Mouse (Mus musculus): ENCODE data around the gene Lypd6b. TPM values are rescaled to one million over a fixed set of nuclear protein-coding genes. Genes with fewer than 3 reads are reported as not detected.

Gene Lypd6b
- total RNA-seq, 2 experiments from 2014 or later, result 0.14 TPM; not detected in 1

DNA sequence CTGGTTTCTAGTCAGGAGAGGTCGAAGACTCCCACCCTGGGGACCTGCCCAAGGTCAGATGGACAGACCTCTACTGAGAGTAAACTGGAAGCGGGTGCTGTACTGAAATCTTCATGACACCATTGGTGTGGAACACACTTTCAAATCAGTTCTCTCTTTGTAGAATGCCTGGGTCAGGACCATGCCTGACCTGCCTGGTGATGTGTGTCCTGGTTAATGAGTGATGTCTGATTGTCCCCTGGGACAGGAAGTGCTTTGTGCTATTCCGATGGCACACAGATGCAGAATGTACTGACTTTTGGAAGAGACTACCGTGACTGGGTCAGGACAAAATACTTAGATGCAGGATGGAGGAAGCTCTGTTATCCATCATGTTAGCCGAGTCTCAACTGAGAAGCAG lies 17.0 kb upstream of the Lypd6b start:
- DNase-seq, result no peak

- no peak for DNase-seq
These were observed 16.3 kb upstream of the Lypd6b start for GRCm38 (mm10) chr2:49771172-49771571.

DNA sequence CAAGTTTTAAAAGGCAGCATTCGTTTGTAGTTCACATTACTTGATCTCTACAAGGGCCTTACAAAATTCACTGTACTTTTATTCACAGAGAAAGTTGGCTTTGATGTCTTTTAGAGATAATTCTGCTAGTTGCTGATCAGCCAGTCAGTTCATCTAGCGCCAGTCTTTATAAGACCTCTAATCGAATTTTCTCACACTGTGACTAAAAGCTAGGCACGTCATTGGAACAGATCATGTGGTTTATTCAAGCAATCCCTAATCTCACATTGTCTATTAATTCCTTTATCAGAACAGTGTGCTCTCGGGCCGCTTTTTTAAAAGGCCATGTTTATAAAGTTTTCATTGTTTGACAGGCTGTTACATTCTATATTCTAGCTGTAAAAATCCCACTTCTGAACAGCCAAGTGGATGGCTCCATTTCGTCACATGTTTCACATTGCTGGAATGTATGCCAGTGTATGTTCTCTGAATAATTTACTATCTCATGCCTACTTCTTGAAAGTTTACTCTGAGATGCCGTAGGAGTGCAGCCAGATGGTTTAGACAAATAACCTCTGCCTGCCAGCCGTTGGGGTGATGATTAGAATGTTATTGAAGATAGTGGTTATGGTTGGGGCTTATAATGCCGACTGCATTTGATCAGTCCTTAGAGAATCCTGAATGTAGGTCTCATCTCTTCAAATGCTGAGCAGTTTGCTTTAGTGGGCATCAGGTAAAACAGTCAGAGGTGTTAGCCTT lies 14.1 kb upstream of the Lypd6b start:
- no peak for DNase-seq

DNA sequence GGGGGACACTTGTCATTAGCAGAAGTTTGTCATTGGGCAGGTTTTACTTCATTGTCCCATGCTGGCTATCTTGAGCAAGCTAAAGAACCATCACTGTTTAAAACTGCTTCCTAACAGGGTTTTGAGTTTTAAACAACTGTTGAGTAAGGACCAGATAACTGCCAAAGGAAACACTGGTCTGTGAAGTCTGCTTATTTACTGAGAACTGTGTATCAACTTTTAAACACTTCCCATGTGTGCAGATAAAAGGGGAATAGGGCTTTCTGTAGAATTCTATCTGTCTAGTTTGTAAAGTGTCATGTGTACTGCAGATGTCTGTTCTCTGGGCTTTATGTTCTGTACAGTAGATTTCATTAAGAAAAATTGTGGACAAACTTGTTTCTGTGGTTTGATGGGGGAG lies 13.3 kb upstream of the Lypd6b start:
- no peak for DNase-seq

GRCm38 (mm10) chr2:49775187-49775586 lies 12.3 kb upstream of the Lypd6b start:
- no peak for DNase-seq

GRCm38 (mm10) chr2:49775735-49776134 lies 11.8 kb upstream of the Lypd6b start:
- no peak for DNase-seq

DNA sequence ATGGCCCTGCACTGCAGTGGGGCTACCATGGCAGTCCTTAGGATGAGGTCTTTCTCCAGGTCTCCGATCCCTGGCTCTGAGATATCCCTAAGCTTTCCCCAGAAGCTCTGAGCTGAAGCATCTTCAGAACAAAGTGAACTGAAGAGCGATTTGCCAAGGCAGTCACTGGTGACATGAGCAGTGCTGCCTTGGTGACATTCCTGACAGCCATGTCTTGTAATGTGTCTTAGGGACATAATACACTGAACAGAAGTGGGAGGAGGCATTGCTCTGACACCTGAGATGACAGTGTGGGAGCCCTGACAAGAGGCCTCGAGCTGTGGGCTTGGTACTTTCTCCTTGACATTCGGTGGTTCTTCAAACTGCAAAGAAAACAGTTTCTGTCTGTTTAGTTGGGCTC lies 11.1 kb upstream of the Lypd6b start:
- DNase-seq, result no peak

- DNase-seq, result no peak
These were observed 547 bp downstream of the Lypd6b start for GRCm38 (mm10) chr2:49788051-49788418.

DNA sequence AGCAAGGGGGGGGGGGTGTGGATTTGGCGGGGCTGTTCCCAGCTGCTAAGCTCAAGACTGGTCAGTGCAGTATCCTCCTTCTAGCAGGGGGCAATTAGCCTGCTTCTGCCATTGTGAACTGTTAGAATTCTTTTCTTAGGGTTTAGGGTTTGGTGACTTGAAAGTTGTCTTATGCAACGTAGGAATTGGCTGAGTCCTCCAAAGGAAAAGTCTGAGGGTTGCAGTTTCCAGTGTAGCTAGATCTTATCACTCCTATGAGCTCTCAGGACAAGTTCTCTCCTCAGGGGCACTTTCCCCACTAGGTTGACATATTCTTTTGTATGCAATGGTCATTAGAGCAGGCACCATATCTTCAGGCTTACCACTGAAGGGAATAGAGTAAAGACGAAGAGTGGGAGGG lies 1.2 kb downstream of the Lypd6b start:
- DNase-seq, result no peak

GRCm38 (mm10) chr2:49789078-49789477 lies 1.6 kb downstream of the Lypd6b start:
- no peak for DNase-seq

- DNase-seq, result no peak
These were observed 2.0 kb downstream of the Lypd6b start for GRCm38 (mm10) chr2:49789504-49789903.

DNA sequence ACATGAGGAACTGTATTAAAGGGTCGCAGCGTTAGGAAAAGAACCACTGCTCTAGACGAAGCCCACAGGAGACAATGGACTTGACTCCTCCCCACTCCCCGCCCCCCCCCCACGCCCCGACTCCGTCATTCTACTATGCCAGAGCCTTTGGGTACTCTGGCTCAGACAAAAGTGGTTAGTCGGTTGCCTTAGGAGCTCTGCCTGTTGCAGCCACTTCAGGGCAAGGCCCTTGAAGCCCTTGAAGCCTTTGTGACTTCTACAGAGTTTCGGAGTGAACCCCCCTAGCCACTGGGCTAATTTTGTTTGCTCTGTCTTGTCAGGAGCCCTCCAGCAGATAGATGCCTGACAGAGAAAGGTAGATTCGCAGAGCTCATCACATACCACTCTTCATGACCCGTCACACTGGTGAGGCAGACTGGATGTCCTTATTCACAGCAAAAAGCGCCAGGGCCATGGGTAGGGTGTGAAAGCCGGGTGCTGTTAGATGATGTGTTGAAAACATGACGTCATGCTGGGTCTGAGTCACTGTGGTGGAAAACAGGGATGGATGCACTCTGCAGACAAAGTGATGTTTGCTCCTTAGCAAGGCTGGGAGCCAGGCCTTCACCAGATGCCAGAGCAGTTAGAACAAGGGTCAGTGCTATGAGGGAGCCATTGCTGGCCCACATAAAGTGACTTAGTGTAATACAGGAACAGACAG lies 10.1 kb downstream of the Lypd6b start:
- no peak for DNase-seq

DNA sequence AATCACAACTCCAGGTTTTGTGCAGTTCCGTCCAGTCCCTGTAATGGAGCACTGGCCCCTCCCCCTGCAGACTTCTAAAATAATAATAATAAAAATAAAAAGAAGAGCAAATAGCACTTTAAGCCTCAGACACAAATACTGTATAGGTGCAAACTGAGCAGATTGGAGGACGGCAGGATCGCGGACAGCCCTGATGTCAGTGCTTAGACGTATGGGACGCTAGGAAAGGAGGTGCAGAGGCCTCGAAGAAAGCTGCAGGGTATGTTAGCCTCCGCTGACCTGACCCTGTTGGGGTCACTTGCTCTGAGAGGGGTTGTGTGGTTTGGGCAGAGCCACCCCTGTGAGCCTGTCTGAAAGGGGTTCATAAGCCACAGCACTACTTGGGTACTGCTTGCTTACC lies 17.0 kb downstream of the Lypd6b start:
- DNase-seq, result no peak

- no peak for DNase-seq
These were observed 18.4 kb downstream of the Lypd6b start for GRCm38 (mm10) chr2:49805736-49806371.

DNA sequence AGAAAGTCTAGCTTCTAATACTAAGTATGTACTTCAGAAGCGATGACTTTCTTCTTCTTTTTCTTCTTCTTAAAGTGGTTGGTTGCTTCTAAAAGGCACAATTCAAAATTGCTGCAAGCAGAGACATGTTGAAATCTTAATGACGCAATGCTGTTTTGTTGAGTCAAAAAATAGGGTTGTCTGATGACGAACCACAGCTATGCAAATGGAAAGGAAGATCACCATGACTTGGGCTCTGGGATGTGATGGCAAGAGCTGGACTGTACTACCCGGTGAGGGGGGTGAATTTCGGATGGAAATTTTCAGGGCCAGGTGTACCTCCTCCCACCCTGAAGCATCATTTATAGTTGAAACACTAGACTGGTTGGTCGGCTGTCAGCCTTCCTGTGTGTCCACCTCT lies 22.0 kb downstream of the Lypd6b start:
- no peak for DNase-seq

DNA sequence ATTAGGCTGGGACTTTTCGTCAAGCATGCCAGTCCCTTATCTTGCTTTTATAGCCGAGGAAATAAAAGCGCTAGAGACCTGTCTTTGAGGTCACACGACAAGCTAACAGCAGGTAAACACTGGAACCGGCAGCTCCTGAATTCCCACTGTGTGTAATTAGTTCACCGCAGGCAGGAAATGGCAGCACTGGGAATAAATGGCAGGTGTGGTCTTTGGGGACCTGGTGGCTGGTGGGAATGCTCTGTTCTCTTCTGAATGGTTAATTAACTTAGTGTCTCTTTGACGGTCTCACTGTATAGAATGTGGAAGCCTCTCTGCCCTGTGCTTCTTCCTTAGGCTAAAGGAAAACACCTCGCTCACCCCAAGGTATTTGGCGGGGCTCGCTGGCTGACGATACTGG lies 23.9 kb downstream of the Lypd6b start:
- DNase-seq, result no peak

DNA sequence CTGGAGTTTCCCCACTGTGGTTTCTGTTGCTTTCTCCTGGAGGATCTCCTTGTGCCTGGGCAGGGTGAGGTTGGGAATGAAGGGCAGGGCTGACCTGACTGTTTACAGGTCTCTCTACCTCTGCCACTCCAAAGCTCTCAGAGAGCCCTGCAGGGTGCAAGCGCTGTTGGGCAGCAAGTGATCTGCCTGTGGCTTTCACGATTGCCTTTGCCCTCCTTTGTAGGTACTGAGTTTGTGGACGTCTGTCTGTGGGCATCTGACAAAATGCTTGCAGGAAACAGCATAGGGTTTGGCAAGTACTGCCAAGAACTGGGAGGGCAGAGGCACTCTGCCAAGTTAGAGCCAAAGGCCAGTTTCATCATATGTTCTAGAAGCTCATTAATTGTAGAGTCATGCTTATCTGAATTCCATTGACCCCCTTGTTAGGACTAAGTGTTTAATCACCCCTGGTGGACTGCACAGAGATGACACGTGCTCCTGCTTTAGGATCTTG lies 24.4 kb downstream of the Lypd6b start:
- DNase-seq, result no peak

GRCm38 (mm10) chr2:49813151-49813550 lies 25.7 kb downstream of the Lypd6b start:
- no peak for DNase-seq

- no peak for DNase-seq
These were observed 26.5 kb downstream of the Lypd6b start for GRCm38 (mm10) chr2:49814011-49814410.

- no peak for DNase-seq
These were observed 28.3 kb downstream of the Lypd6b start for GRCm38 (mm10) chr2:49815696-49816320.

GRCm38 (mm10) chr2:49816549-49816948 lies 29.1 kb downstream of the Lypd6b start:
- no peak for DNase-seq

GRCm38 (mm10) chr2:49817151-49817550 lies 29.7 kb downstream of the Lypd6b start:
- DNase-seq, result no peak

- DNase-seq, result no peak
These were observed 30.6 kb downstream of the Lypd6b start for GRCm38 (mm10) chr2:49818126-49818525.

All from gastrocnemius, postnatal 10 days (tissue).